Mouse (Mus musculus): ENCODE measurements around the gene Kif20b.

GRCm38 (mm10) chr19:34895082-34895481, 27.1 kb upstream of the Kif20b start:
- TF ChIP-seq CTCF (IDR thresholded peaks at IDR 0.05; ENCODE audit: low read depth, low read length) (no peak), GATA1 (IDR thresholded peaks at IDR 0.05; ENCODE audit: borderline replicate concordance, low read length) (no peak), TAL1 (conservative IDR thresholded peaks at IDR 0.05; ENCODE audit: low read depth, low read length) (no peak)
